Mouse (Mus musculus): ENCODE measurements around the gene Gamt. TPM values are rescaled to one million over a fixed set of nuclear protein-coding genes. Genes with fewer than 3 reads are reported as not detected.
A peak's percentile ranks its signal among the peaks of the same experiment; 100 is the strongest.
"Not testable (repeated sequence)": the region's sequence is repeated elsewhere in the genome, so short reads cannot be mapped to it uniquely, and the experiment has no call there.

Gene Gamt
- polyA plus RNA-seq, 1 experiment from 2014 or later = 8.2 TPM

- ATAC-seq (peak; percentile 66), DNase-seq (ENCODE audit: low read depth, low spot score) (peak; percentile 93)
- POLR2A ChIA-PET = interaction anchor here (0.6 to 1.7 kb wide), 4 partner anchors 8 to 81 kb away, joined by 3 to 6 read pairs (median 4); partner anchors contain the start of gene Gamt
- in situ Hi-C loops (cut with MboI; ENCODE audit: low pct_unique_long_range_greater_than_20kb) = loop anchor here (5.0 kb wide), 1 partner anchor 72 kb away; the partner anchor contains the start of gene Efna2
- no peaks in the 10 kb centered on the region for H3K27me3 ChIP-seq
- CTCF ChIA-PET = interaction anchor here (1.4 kb wide), 1 partner anchor 74 kb away, joined by 6 read pairs; no protein-coding TSS in a partner anchor
- TF ChIP-seq CTCF (IDR thresholded peaks at IDR 0.05) = no peak
Observed at GRCm38 (mm10) chr10:80248971-80249640, 11.7 kb downstream of the Gamt start, which contains the start of gene Ndufs7. Ndufs7 (plus strand) TSS chr10:80249121.

GRCm38 (mm10) chr10:80248437-80248836 lies 12.4 kb downstream of the Gamt start:
- POLR2A ChIA-PET = interaction anchor here (0.6 to 1.5 kb wide), 2 partner anchors 7 to 43 kb away, joined by 3 read pairs; no protein-coding TSS in a partner anchor
- in situ Hi-C loops (cut with MboI; ENCODE audit: low pct_unique_long_range_greater_than_20kb) = loop anchor here (5.0 kb wide), 1 partner anchor 71 kb away; the partner anchor contains the start of gene Efna2
- not testable (repeated sequence) for ATAC-seq; H3K27me3 ChIP-seq; DNase-seq (ENCODE audit: low read depth, low spot score)
- CTCF ChIA-PET = interaction anchor here (1.4 kb wide), 1 partner anchor 73 kb away, joined by 6 read pairs; no protein-coding TSS in a partner anchor

GRCm38 (mm10) chr10:80247849-80248248 lies 13.0 kb downstream of the Gamt start:
- in situ Hi-C loops (cut with MboI; ENCODE audit: low pct_unique_long_range_greater_than_20kb) = loop anchor here (5.0 kb wide), 1 partner anchor 71 kb away; the partner anchor contains the start of gene Efna2
- DNase-seq (ENCODE audit: low read depth, low spot score) (no peak), ATAC-seq (no peak)
- no peak for TF ChIP-seq CTCF (IDR thresholded peaks at IDR 0.05)
- CTCF ChIA-PET = interaction anchor here (1.4 to 3.7 kb wide), 2 partner anchors 72 kb away, joined by 6 to 28 read pairs; no protein-coding TSS in a partner anchor
- POLR2A ChIA-PET = no interaction called here
- no peaks in the 10 kb centered on the region for H3K27me3 ChIP-seq

GRCm38 (mm10) chr10:80245600-80245999 lies 15.2 kb downstream of the Gamt start:
- no peak for TF ChIP-seq CTCF (IDR thresholded peaks at IDR 0.05)
- CTCF ChIA-PET = interaction anchor here (0.9 to 3.7 kb wide), 4 partner anchors 37 to 256 kb away, joined by 3 to 28 read pairs (median 16); no protein-coding TSS in a partner anchor
- in situ Hi-C loops (cut with MboI; ENCODE audit: low pct_unique_long_range_greater_than_20kb) = loop anchor here (5.0 kb wide), 1 partner anchor 68 kb away; the partner anchor contains the start of gene Efna2
- no peak for ATAC-seq
- DNase-seq (ENCODE audit: low read depth, low spot score) = no peak
- H3K27me3 ChIP-seq = no peaks in the 10 kb centered on the region
- POLR2A ChIA-PET = interaction anchor here (2.1 kb wide), 1 partner anchor 70 kb away, joined by 5 read pairs; no protein-coding TSS in a partner anchor

- DNase-seq (ENCODE audit: low read depth, low spot score) (no peak), ATAC-seq (no peak)
- H3K27me3 ChIP-seq = no peaks in the 10 kb centered on the region
- ChIA-PET CTCF (interaction anchor here (0.7 to 3.7 kb wide), 6 partner anchors 10 to 69 kb away, joined by 3 to 28 read pairs (median 4); no protein-coding TSS in a partner anchor), POLR2A (interaction anchor here (0.5 to 2.1 kb wide), 2 partner anchors 22 to 69 kb away, joined by 5 to 9 read pairs; no protein-coding TSS in a partner anchor)
- in situ Hi-C loops (cut with MboI; ENCODE audit: low pct_unique_long_range_greater_than_20kb) = loop anchor here (5.0 kb wide), 1 partner anchor 68 kb away; the partner anchor contains the start of gene Efna2
- no peak for TF ChIP-seq CTCF (IDR thresholded peaks at IDR 0.05)
Observed at GRCm38 (mm10) chr10:80244791-80245399, 15.9 kb downstream of the Gamt start.

- ChIA-PET POLR2A (no interaction called here), CTCF (interaction anchor here (0.8 kb wide), 1 partner anchor 44 kb away, joined by 3 read pairs; no protein-coding TSS in a partner anchor)
- TF ChIP-seq CTCF (IDR thresholded peaks at IDR 0.05) = no peak
- in situ Hi-C loops (cut with MboI; ENCODE audit: low pct_unique_long_range_greater_than_20kb) = no loop called here
- no peaks in the 10 kb centered on the region for H3K27me3 ChIP-seq
- no peak for ATAC-seq
- DNase-seq (ENCODE audit: low read depth, low spot score) = no peak
Observed at GRCm38 (mm10) chr10:80242607-80243006, 18.2 kb downstream of the Gamt start.

- TF ChIP-seq CTCF (IDR thresholded peaks at IDR 0.05) = no peak
- in situ Hi-C loops (cut with MboI; ENCODE audit: low pct_unique_long_range_greater_than_20kb) = no loop called here
- no peak for DNase-seq (ENCODE audit: low read depth, low spot score)
- POLR2A ChIA-PET = interaction anchor here (0.8 to 1.6 kb wide), 2 partner anchors 10 to 73 kb away, joined by 3 to 4 read pairs; no protein-coding TSS in a partner anchor
- CTCF ChIA-PET = no interaction called here
- ATAC-seq = no peak
- no peaks in the 10 kb centered on the region for H3K27me3 ChIP-seq
Observed at GRCm38 (mm10) chr10:80242088-80242487, 18.7 kb downstream of the Gamt start.

GRCm38 (mm10) chr10:80239791-80240190 lies 21.0 kb downstream of the Gamt start:
- in situ Hi-C loops (cut with MboI; ENCODE audit: low pct_unique_long_range_greater_than_20kb) = no loop called here
- no peaks in the 10 kb centered on the region for H3K27me3 ChIP-seq
- ATAC-seq (no peak), DNase-seq (ENCODE audit: low read depth, low spot score) (no peak)
- ChIA-PET POLR2A (no interaction called here), CTCF (interaction anchor here (1.2 to 1.5 kb wide), 2 partner anchors 10 to 64 kb away, joined by 3 to 4 read pairs; no protein-coding TSS in a partner anchor)
- TF ChIP-seq CTCF (IDR thresholded peaks at IDR 0.05) = no peak

- H3K27me3 ChIP-seq = no peaks in the 10 kb centered on the region
- ChIA-PET CTCF (no interaction called here), POLR2A (no interaction called here)
- ATAC-seq = no peak
- TF ChIP-seq CTCF (IDR thresholded peaks at IDR 0.05) = no peak
- in situ Hi-C loops (cut with MboI; ENCODE audit: low pct_unique_long_range_greater_than_20kb) = no loop called here
- no peak for DNase-seq (ENCODE audit: low read depth, low spot score)
Observed at GRCm38 (mm10) chr10:80238306-80238705, 22.5 kb downstream of the Gamt start.

GRCm38 (mm10) chr10:80237020-80237419 lies 23.8 kb downstream of the Gamt start:
- ATAC-seq = no peak

More at GRCm38 (mm10) chr10:80237020-80237419, 23.8 kb downstream of the Gamt start:
- ChIA-PET CTCF (no interaction called here), POLR2A (no interaction called here)
- DNase-seq (ENCODE audit: low read depth, low spot score) = no peak
- in situ Hi-C loops (cut with MboI; ENCODE audit: low pct_unique_long_range_greater_than_20kb) = no loop called here
- no peak for TF ChIP-seq CTCF (IDR thresholded peaks at IDR 0.05)
- no peaks in the 10 kb centered on the region for H3K27me3 ChIP-seq

Measured in Patski (cell line).